Mouse (Mus musculus) embryonic facial prominence, embryonic 15.5 days (tissue): ENCODE measurements around the gene Dscam. TPM values are rescaled to one million over a fixed set of nuclear protein-coding genes. Genes with fewer than 3 reads are reported as not detected.

Source experiments
- ATAC-seq: fragments of 200-750 bp; cut with Nextera tagmentation; 2 replicates; pipeline ENCODE4 v1.8.0; 2017; ENCODE audit warnings: low read depth, moderate TSS enrichment; ENCODE audit not compliant: insufficient number of reproducible peaks, low FRiP score, low TSS enrichment
- H3K27ac ChIP-seq: fragments of 300-500 bp; sonication (generic); replicated peaks from 2 replicates; pipeline ENCODE4 v1.5.1; 2015; ENCODE audit warnings: mild to moderate bottlenecking, inconsistent platforms
- H3K27me3 ChIP-seq: fragments of 300-500 bp; sonication (generic); 2 replicates; pipeline ENCODE4 v1.6.1; 2015; ENCODE audit warnings: inconsistent platforms
- H3K36me3 ChIP-seq: fragments of 300-500 bp; sonication (generic); 2 replicates; pipeline ENCODE4 v1.6.1; 2015; ENCODE audit warnings: mild to moderate bottlenecking, inconsistent platforms
- H3K4me1 ChIP-seq: fragments of 300-500 bp; sonication (generic); 2 replicates; pipeline ENCODE4 v1.6.1; 2015; ENCODE audit warnings: inconsistent platforms
- H3K4me2 ChIP-seq: fragments of 300-500 bp; sonication (generic); replicated peaks from 2 replicates; pipeline ENCODE4 v1.6.1; 2015; ENCODE audit warnings: mild to moderate bottlenecking, inconsistent platforms
- H3K4me3 ChIP-seq: fragments of 300-500 bp; sonication (generic); replicated peaks from 2 replicates; pipeline ENCODE4 v1.5.1; 2015; ENCODE audit warnings: mild to moderate bottlenecking, inconsistent platforms
- H3K9ac ChIP-seq: fragments of 300-500 bp; sonication (generic); 2 replicates; pipeline ENCODE4 v1.6.1; 2015; ENCODE audit warnings: inconsistent platforms
- H3K9me3 ChIP-seq: fragments of 300-500 bp; sonication (generic); replicated peaks from 2 replicates; pipeline ENCODE4 v1.6.1; 2016; ENCODE audit warnings: inconsistent platforms
- WGBS: fragments of 180-500 bp; shearing (Covaris S2); methylation state at CpG from one replicate; pipeline ENCODE4 v1.1.7; 2015; 5-methylcytosine and 5-hydroxymethylcytosine counted together
- polyA plus RNA-seq: library from polyadenylated mRNA; unstranded; fragments of >200 nt; fragmentation: Nextera tagmentation; extraction: Ambion mirVana; gene quantifications from 2 replicates; pipeline ENCODE4 v1.2.1, GENCODE M21; 2015

Gene Dscam
- polyA plus RNA-seq, 1 experiment from 2014 or later = 0.31 TPM

DNA sequence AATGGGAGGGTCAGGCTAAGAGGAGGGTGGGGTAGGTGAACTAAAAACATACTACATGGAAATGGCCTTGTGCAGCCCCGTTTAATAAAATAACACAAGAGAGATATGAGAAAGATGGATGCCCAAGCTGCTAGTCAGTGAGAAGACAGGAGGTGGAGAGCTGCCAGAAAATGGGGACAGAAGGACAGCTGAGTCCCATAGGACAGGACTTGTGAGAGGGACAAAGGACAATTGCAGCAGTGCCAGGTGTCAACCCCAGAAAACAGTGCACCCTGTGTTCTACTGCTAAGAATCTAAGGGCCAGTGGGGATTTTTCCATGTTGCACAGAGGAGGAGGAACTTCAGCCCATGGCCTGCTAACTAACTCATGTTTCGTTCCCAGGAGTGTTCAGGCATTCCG lies 470.0 kb downstream of the Dscam start:
- Histone ChIP-seq H3K36me3 (no peaks in the 10 kb centered on the region), H3K9ac (no peak overlapping the region), H3K27me3 (no peaks in the 10 kb centered on the region), H3K4me3 (no peak overlapping the region), H3K27ac (no peak overlapping the region), H3K9me3 (no peaks in the 10 kb centered on the region), H3K4me1 (no peaks in the 10 kb centered on the region), H3K4me2 (no peak overlapping the region)
- ATAC-seq = no peak
- WGBS = 84% methylated on average over 3 of the region's 3 CpGs

DNA sequence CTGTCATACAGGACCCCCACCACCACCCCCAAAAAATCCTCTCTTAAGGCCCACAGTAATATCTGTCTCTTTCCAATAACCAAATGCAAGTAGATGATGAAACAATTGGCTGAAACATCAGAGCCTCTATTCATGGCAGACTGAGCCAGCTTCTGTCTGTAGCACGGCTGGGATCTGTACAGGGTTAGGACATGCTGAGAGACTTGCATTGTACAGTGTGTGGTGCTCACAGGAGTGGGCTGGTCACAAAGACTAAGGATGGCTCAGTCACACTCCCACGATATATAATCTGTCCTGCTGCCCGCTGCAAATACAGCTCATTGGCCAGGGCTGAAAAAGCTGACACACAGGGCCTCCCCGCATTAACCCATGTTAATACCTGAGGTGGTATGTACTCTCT lies 474.7 kb downstream of the Dscam start:
- H3K9ac ChIP-seq = no peak overlapping the region
- no peak overlapping the region for H3K27ac ChIP-seq
- no peaks in the 10 kb centered on the region for H3K4me1 ChIP-seq
- 71% methylated on average over 4 of the region's 4 CpGs for WGBS
- no peak overlapping the region for H3K4me3 ChIP-seq
- no peaks in the 10 kb centered on the region for H3K27me3 ChIP-seq
- no peaks in the 10 kb centered on the region for H3K9me3 ChIP-seq
- ATAC-seq = no peak
- H3K4me2 ChIP-seq = no peak overlapping the region
- no peaks in the 10 kb centered on the region for H3K36me3 ChIP-seq

DNA sequence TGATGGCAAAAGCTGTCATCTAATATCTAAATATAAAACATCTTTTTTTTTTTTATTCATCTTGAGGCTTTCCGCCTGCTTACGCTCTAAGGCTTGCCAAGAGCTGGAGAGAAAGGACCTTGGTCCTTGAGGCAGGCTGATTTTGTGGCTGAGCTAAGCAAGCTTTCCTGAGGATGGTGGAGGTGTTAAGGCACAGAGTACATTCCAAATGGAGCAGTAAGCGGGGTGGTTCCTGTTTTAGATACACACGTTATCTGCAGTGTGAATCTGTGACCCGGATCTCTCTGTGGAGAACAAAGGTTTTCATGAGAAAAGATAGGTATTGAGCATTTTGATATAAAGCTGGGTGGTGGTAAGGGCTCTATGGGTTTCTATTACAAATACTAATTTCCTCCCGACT lies 479.0 kb downstream of the Dscam start:
- no peak overlapping the region for H3K4me2 ChIP-seq
- no peaks in the 10 kb centered on the region for H3K4me1 ChIP-seq
- H3K27me3 ChIP-seq = no peaks in the 10 kb centered on the region
- ATAC-seq = no peak
- H3K9me3 ChIP-seq = no peaks in the 10 kb centered on the region
- no peak overlapping the region for H3K27ac ChIP-seq
- H3K36me3 ChIP-seq = no peaks in the 10 kb centered on the region
- WGBS = 81% methylated on average over 6 of the region's 6 CpGs
- no peak overlapping the region for H3K4me3 ChIP-seq
- H3K9ac ChIP-seq = no peak overlapping the region

DNA sequence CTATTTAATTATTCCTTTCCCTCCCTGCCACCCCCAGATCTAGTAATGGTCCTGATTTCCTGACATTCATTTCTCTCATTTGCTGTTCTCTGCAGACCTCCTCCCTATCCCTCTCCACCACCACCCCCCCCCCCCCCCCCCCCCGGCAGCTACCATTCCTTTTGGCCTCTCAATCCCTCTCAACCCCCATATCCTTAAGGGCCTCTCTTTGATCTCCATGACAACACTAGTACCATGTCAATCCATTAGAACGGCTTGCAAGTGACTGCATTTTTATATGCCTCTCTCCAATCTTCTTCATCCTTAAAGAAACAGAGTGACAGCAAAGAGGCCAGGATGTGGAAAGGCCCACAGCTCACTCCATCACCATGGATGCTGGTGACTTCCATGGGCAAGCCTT lies 480.5 kb downstream of the Dscam start:
- no peak for ATAC-seq
- H3K36me3 ChIP-seq = no peaks in the 10 kb centered on the region

DNA sequence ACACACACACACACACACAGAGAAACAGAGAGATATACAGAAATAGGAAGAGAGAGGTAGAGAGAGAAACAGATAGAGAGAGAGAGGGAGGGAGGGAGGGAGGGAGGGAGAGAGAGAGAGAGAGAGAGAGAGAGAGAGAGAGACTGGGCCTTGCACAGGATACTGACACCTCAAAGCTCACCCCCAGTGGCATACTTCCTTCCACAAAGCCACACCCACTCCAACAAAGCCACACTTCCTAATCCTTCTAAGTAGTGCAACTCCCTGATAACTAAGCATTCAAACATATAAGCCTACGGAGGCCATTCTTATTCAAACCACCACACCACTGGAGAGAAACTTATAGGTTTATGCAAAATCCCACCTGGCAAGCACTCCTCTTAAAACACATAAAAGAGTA lies 481.1 kb downstream of the Dscam start:
- Histone ChIP-seq H3K4me1 (no peaks in the 10 kb centered on the region), H3K27ac (no peak overlapping the region), H3K4me2 (no peak overlapping the region), H3K9me3 (no peaks in the 10 kb centered on the region), H3K36me3 (no peaks in the 10 kb centered on the region), H3K9ac (no peak overlapping the region), H3K27me3 (no peaks in the 10 kb centered on the region), H3K4me3 (no peak overlapping the region)
- ATAC-seq = no peak
- WGBS = 38% methylated on average over 1 of the region's 1 CpGs

More for the DNA sequence above, 480.5 kb downstream of the Dscam start:
- Histone ChIP-seq H3K4me3 (no peak overlapping the region), H3K9ac (no peak overlapping the region), H3K4me1 (no peaks in the 10 kb centered on the region), H3K9me3 (no peaks in the 10 kb centered on the region), H3K4me2 (no peak overlapping the region), H3K27me3 (no peaks in the 10 kb centered on the region), H3K27ac (no peak overlapping the region)
- WGBS = 4% methylated on average over 2 of the region's 2 CpGs

DNA sequence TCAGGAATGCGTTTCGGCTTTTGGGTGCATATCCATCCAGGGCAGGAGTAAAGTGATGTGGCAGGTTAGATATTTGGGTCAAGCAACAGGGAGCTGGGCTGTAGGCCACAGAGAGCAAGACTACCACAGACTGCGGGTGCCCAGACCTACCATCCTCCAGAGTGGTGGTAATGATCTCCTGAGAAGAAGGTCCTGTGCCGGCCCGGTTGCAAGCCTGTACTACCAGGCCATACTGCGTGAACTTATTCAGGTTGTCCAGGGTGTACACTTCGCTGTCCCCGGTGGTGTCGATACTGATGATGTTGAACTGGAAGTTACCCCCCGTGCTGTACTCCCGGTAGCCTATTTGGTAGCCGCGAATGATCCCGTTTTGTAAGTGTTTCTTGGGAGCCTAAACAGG lies 485.5 kb downstream of the Dscam start:
- no peak overlapping the region for H3K4me3 ChIP-seq

DNA sequence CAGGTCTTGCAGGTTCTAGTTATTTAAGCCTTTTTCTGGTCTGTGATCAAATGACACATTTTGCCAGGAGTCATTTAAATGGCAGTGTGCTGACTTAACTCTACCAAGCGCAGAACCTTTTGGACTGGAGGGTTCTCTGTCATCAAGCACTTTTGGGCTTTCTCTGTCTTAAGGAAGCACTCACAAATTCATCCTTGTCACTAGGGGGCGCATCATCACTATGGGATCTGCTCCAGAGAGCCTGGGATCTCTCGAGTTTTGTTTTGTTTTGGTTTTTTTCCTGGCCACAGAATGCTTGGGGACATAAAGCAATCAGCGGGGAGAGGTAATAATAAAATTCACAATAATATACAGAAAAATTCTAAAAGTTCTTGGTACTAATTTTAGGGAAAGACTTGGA lies 486.0 kb downstream of the Dscam start:
- no peak for ATAC-seq
- 14% methylated on average over 4 of the region's 4 CpGs for WGBS
- no peaks in the 10 kb centered on the region for H3K36me3 ChIP-seq
- no peaks in the 10 kb centered on the region for H3K9me3 ChIP-seq
- H3K27ac ChIP-seq = no peak overlapping the region
- no peaks in the 10 kb centered on the region for H3K27me3 ChIP-seq
- no peak overlapping the region for H3K4me2 ChIP-seq
- H3K4me3 ChIP-seq = no peak overlapping the region
- H3K9ac ChIP-seq = no peak overlapping the region
- no peaks in the 10 kb centered on the region for H3K4me1 ChIP-seq

More for the DNA sequence above, 485.5 kb downstream of the Dscam start:
- Histone ChIP-seq H3K27me3 (no peaks in the 10 kb centered on the region), H3K9ac (no peak overlapping the region), H3K27ac (no peak overlapping the region), H3K4me2 (no peak overlapping the region), H3K36me3 (no peaks in the 10 kb centered on the region), H3K4me1 (no peaks in the 10 kb centered on the region), H3K9me3 (no peaks in the 10 kb centered on the region)
- no peak for ATAC-seq
- 90% methylated on average over 14 of the region's 14 CpGs for WGBS

DNA sequence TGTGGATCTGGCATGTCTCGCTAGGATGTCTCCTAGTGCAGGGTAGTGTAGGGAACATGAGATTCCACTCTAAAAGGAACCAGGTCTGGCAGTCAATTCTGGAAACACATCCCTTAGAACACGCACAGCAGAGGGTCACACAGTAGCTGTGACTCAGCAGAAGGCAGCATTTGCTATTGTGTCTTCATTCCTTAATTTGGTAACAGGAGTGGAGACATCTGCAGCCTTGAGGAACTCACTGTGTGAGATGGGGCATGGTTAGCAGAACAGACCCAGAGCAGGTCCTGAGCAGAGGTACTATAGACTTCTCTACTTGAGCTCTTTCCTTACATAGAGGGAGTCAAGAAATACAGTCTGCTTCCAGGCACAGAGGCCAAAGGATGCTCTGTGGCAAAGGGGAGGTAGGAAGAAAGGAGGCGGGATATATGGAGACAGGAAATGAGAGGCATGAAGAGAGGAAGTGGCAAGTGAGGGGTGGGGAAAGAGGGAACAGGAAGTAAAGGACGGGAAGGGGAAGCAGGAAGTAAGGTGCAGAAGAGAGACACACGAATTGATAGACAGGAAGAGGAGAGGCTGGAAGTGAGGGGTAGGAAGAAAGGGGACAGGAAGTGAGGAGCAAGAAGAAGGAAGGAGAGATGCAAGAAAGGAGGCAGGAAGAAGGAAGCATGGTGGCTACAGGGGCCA lies 488.1 kb downstream of the Dscam start:
- Histone ChIP-seq H3K9ac (no peak overlapping the region), H3K4me2 (no peak overlapping the region), H3K4me1 (no peaks in the 10 kb centered on the region), H3K4me3 (no peak overlapping the region), H3K27me3 (no peaks in the 10 kb centered on the region), H3K9me3 (no peaks in the 10 kb centered on the region), H3K36me3 (no peaks in the 10 kb centered on the region), H3K27ac (no peak overlapping the region)
- 68% methylated on average over 5 of the region's 5 CpGs for WGBS
- no peak for ATAC-seq

DNA sequence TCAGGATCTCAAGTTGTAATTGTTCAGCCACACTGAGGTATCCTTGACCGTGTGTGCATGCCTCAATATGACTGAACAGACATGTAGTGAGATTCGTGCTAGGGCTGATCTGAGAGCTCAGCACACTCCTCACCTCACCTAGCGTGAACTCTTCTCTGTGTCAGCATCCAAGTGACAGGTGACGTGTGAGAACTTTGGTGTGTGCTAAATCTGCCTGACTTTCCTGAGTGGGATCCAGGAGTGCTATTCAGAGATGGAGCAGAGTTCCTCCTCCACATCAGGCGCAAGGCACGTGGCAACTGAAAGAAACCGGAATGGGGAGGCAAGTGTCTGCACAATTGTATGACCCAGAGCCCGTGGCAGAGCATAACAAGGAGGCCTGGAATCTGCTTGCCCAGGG lies 490.6 kb downstream of the Dscam start:
- Histone ChIP-seq H3K4me3 (no peak overlapping the region), H3K9ac (no peak overlapping the region), H3K4me2 (no peak overlapping the region), H3K9me3 (no peaks in the 10 kb centered on the region), H3K4me1 (no peaks in the 10 kb centered on the region), H3K27me3 (no peaks in the 10 kb centered on the region), H3K36me3 (no peaks in the 10 kb centered on the region), H3K27ac (no peak overlapping the region)
- WGBS = 86% methylated on average over 8 of the region's 8 CpGs
- no peak for ATAC-seq

GRCm38 (mm10) chr16:96677471-96677870 lies 493.1 kb downstream of the Dscam start:
- H3K4me1 ChIP-seq = no peaks in the 10 kb centered on the region
- 68% methylated on average over 2 of the region's 2 CpGs for WGBS
- no peaks in the 10 kb centered on the region for H3K36me3 ChIP-seq
- no peaks in the 10 kb centered on the region for H3K9me3 ChIP-seq
- H3K4me2 ChIP-seq = no peak overlapping the region
- H3K27ac ChIP-seq = no peak overlapping the region
- H3K4me3 ChIP-seq = no peak overlapping the region
- H3K9ac ChIP-seq = no peak overlapping the region
- H3K27me3 ChIP-seq = peaks cover 1% of the 10 kb centered on the region; the same call in 1 of the 2 replicates
- ATAC-seq = no peak

- no peak overlapping the region for H3K4me2 ChIP-seq
- no peak for ATAC-seq
- WGBS = 60% methylated on average over 1 of the region's 1 CpGs
- no peaks in the 10 kb centered on the region for H3K4me1 ChIP-seq
- H3K27ac ChIP-seq = no peak overlapping the region
- no peak overlapping the region for H3K4me3 ChIP-seq
- no peaks in the 10 kb centered on the region for H3K9me3 ChIP-seq
- H3K27me3 ChIP-seq = peaks cover 6% of the 10 kb centered on the region
- H3K36me3 ChIP-seq = no peaks in the 10 kb centered on the region
- H3K9ac ChIP-seq = no peak overlapping the region
Measured at GRCm38 (mm10) chr16:96676663-96677062, 493.9 kb downstream of the Dscam start.

DNA sequence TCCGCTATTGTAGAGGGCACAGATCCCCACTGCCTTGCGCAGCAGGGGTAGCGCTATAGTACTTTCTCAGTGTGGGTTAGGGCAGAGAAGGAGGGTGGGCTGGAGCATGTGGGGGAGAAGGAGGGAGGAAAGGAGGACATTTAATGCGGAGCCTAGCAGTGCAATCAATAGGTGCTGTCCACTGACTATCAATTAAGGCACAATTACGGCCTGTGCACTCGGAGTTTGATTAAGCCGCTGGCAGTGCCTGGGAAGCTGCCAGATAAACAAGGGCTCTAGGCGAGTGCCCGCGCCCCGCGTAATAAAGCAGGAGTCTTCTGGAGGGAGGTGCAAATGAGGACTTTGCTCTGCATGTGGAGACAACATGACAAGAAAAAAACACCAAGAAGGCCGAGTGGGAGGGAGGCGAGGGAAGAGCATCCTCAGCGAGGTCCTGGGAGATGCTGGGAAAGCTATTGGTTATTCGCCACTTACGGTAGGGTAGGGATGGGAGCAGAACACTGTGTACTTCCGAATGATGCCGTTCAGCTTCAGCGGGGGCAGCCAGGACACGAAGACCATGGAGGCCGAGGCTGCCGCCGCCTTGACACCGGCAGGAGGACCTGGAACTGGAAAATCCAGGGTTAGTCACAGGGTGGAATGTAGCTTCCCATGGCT lies 497.2 kb downstream of the Dscam start:
- Histone ChIP-seq H3K27ac (no peak overlapping the region), H3K4me1 (no peaks in the 10 kb centered on the region), H3K36me3 (no peaks in the 10 kb centered on the region), H3K9ac (no peak overlapping the region), H3K4me3 (no peak overlapping the region), H3K9me3 (no peaks in the 10 kb centered on the region), H3K4me2 (no peak overlapping the region), H3K27me3 (peaks cover 6% of the 10 kb centered on the region)
- ATAC-seq = no peak
- WGBS = 74% methylated on average over 25 of the region's 25 CpGs
